Mouse (Mus musculus): ENCODE results near the gene Pth. TPM values are rescaled to one million over a fixed set of nuclear protein-coding genes. Genes with fewer than 3 reads are reported as not detected.

Gene Pth
- total RNA-seq (2022), result not detected

GRCm38 (mm10) chr7:113388470-113388869 lies at the start of gene Pth:
Pth (minus strand) TSS chr7:113388570.
- DNase-seq (ENCODE audit: low spot score in 2 of 2), result no peak

GRCm38 (mm10) chr7:113436312-113436711 lies 47.9 kb upstream of the Pth start:
- DNase-seq (ENCODE audit: low spot score in 2 of 2), result no peak

- DNase-seq (ENCODE audit: low spot score in 2 of 2), result no peak
Observed at GRCm38 (mm10) chr7:113434286-113434685, 45.9 kb upstream of the Pth start.

GRCm38 (mm10) chr7:113433451-113433850 lies 45.1 kb upstream of the Pth start:
- no peak for DNase-seq (ENCODE audit: low spot score in 2 of 2)

DNA sequence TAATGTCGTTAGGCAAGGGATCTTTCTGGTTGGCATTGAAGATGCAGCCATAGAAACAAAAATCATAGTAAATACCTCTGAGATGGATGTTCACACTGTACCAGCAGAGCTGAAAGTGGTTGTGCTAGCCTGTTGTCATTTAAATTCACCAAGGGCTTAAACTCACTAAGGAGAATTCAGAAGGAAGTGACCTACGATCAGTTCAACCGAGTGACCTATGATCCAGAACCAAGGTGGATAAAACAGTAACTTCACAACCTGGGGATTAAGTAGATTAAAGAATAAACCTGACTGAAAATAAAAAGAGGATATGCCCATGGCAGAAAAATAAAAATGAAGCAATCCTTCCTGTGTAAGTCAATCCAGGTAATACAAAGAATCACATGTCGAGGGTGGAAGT lies 44.5 kb upstream of the Pth start:
- DNase-seq (ENCODE audit: low spot score in 2 of 2), result no peak

DNA sequence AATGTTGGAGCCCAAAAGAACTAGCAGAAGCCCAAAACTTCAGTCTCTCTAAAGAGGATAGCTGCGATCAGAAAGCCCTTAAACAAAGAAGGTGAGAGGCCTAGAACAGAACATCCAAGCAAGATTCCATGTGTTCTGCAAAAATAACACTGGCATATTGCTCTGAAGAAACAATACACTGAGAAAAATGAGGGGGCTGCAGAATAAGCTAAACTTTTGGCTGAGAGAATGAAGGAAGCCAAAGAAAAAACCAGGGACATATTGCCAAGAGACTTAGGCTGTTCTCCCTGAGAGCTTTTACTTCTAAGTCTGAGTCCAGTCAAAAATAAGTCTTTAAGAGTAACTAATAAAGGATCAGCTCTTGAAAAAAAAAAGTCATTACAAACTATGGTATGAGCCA lies 32.4 kb upstream of the Pth start:
- DNase-seq (ENCODE audit: low spot score in 2 of 2), result no peak

GRCm38 (mm10) chr7:113419070-113419782 lies 30.9 kb upstream of the Pth start:
- DNase-seq (ENCODE audit: low spot score in 2 of 2), result no peak

GRCm38 (mm10) chr7:113416536-113416935 lies 28.2 kb upstream of the Pth start:
- DNase-seq (ENCODE audit: low spot score in 2 of 2), result no peak

- DNase-seq (ENCODE audit: low spot score in 2 of 2), result no peak
Observed at GRCm38 (mm10) chr7:113415256-113415655, 26.9 kb upstream of the Pth start.

- no peak for DNase-seq (ENCODE audit: low spot score in 2 of 2)
Observed at GRCm38 (mm10) chr7:113408712-113409111, 20.3 kb upstream of the Pth start.

DNA sequence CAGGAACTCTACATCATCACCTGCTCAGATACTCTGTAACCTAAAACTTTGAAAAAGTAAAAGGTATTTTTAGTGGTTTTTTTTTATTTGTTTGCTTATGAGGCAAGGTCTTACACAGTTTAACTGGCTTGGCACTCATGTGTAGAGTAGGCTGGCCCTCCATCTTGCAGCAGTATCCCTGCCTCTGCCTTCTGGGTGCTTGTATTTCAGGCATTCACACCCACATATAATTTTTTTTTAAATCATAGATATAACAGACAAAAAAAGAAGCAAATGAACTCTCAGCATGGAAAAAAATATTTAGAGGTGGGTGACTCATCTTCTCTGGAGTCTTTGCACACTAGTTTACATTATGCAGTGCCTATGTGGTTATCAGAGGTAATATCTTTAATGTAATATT lies 9.7 kb upstream of the Pth start:
- DNase-seq (ENCODE audit: low spot score in 2 of 2), result no peak

DNA sequence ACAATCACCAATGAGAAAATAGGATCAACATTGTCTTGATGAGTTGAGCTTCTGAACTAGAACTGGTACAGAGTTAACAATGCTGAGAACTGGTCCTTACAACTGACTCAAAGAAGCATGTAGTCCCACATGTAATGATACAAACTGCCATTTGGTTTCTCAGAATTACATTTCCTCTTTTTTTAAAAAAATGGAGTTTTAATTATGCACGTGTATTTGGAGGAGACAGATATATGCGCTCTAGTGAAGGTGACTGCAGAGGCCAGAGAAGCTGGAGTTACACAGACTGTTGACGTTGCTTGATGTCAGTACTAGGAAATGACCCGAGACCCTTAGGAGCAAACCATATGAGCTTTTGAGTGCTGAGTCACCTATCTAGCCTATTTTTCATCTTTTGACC lies 8.3 kb upstream of the Pth start:
- DNase-seq (ENCODE audit: low spot score in 2 of 2), result no peak

- no peak for DNase-seq (ENCODE audit: low spot score in 2 of 2)
Observed at GRCm38 (mm10) chr7:113391619-113392018, 3.2 kb upstream of the Pth start.

DNA sequence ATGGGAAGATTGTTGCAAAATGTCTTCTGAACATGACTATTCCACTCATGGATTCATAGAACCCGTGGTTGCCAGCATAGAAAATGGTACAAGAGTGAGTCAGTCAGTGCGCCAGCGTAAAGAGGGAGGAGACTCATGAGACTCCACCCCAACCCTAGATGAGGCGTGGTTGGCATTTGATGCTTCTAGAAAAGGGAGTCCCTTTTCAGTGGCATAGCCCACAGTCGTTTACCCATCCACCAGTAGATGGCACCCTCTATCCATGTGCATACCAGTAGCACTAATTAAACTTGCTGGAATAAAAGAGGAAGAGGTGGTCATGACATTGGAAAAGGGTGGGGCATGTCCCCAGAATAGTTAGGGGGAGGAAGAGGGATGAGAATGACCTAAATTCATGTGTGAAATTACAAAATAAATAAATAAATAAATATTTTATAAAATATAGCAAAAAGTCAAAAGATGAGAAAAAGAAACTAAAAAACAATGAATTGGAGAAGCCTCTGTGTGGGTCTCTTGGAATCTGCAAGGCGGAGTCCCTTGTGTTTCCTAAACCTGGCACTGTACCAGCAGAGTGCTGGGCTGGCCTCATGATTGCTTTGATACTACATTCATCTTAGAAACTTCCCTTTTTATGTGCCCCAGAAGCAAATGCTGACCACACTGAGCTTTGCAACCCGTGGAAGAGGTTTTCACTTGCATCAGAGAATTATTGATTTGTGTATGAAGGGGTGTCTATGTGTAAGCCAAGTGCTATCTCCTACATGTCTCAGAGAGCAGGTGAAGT lies 10.3 kb downstream of the Pth start:
- DNase-seq (ENCODE audit: low spot score in 2 of 2), result peak; percentile 21 to 52

GRCm38 (mm10) chr7:113372682-113373081 lies 15.7 kb downstream of the Pth start:
- DNase-seq (ENCODE audit: low spot score in 2 of 2), result no peak

DNA sequence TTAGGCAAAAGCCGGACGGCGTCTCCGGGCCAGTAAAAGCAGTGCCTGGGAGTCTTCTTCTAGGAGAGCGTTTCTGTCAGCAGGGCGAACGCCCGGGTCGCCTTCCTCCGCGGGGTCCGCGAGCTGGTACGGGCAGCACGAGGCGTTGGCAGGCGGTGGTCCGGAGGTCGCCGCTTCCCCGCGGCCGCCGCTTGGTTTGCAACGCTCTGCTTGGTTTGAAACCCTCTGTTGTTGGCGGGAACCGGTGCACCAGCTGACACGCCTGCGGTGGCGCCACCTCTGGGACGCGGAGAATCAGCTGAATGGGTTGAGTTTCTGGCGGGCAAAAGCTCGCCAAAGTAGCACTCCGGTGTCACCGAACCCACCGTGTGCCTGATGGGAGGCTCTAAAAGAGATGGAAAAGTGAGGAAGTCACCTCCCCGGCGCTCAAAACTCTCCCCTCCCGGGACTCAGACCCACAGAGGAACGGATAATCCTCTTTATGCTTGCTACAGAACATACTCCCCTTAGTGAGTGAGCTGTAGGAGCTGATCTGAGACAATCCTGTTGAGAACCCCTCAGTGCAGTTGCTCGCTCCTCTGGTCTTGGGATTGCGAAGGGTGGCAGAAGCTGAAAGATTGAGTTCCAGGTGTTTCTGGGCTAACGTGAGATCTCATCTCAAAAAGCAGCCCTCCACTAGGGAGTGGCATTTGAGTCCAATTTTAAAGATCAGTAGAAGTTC lies 18.6 kb downstream of the Pth start:
- DNase-seq (ENCODE audit: low spot score in 2 of 2), result peak; percentile 35 to 46

DNA sequence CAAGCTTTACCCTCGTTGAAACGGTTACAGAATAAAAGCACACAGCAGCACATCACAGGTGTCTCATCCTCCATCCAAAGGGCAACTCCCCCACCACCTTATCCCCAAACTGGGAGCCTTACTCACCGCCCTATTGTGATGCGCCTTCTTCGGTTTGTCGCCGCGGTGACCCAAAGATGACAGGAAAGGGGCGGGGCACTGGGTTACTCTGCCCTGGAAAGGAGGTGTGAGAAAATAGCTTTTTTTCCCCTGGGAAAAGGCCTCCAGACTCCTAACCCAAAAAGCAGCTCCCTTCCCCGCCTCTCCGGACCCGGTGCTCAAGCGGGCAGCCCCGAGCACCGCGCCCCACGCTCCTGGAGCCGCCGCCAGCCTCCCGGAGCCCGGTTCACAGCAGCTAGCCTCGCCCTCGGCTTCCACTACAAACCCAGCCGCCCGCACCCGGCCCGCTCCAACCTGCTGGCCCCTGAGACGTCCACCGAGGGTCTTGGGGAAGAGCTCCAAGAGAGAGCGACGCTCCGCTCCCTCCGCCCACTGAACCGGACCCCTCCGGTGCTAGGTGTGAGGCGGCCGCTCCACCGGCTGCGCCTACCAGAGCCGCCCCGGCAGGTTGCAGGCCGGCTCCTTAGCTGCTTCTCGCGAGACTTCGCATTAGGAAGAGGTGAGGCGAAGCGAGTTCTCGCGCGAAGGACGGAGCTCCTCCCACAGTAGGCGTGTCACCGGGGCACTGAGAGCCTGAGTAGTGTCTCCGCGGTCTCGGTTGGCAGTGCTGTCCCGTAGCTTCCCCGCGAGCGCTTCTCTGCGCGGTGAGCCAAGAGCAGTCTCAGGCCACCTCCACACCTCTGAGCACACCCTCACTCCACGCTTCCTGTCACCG lies 19.4 kb downstream of the Pth start, which contains the start of gene Btbd10:
Gene Btbd10, minus strand, starts transcription at position 647 of the 874 bp plus-strand sequence.
- peak; percentile 93 to 95 for DNase-seq (ENCODE audit: low spot score in 2 of 2)

GRCm38 (mm10) chr7:113367440-113367839 lies 20.9 kb downstream of the Pth start:
- no peak for DNase-seq (ENCODE audit: low spot score in 2 of 2)

GRCm38 (mm10) chr7:113349089-113349488 lies 39.3 kb downstream of the Pth start:
- no peak for DNase-seq (ENCODE audit: low spot score in 2 of 2)

DNA sequence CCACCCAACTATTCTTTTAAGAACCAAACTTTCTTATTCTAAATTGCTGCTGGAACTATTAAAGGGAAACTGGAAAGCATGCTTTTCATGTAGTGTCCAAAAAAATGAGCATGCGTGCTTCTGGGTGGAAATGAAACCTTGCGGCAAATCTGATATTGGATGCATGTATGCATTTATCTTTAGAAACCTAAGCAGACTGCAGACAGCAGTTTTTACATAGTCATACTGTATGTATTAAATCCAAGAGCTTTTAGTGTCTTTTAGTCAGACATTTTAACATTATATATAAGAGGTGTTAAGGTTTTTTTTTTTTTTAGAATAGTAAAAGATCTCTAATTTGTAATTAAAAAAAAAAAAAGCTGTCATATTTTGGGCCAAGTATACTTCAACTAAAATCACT lies 40.7 kb downstream of the Pth start:
- DNase-seq (ENCODE audit: low spot score in 2 of 2), result no peak

- DNase-seq (ENCODE audit: low spot score in 2 of 2), result no peak
Observed at GRCm38 (mm10) chr7:113347271-113347670, 41.1 kb downstream of the Pth start.
